Comparison of ENCODE assay signal across 8 mouse cellular contexts in the genomic region with DNA sequence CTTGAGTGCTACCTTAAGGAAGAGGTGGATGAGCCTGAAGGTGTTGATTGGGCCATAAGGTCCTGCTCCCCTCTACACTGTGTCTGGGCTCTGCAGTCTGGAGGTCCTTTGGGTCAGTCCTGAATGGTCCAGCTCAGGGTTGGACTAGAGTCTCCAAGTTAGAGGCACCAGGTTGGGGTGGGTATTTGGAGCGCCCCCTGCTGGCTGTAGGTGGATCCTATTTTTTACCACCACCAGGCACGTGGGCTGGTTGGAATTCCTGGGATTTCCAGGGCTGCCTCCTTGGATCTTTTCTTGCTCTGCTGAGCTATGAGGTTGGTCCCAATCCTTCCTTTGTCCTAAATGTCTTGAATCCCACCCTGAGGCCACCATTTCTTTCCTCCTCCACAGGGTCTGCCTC. TPM values are rescaled to one million over a fixed set of nuclear protein-coding genes. Genes with fewer than 3 reads are reported as not detected.
A peak's percentile ranks its signal among the peaks of the same experiment; 100 is the strongest.
DNase-seq lines count a peak whose midpoint lies in the region; ATAC-seq and TF ChIP-seq lines count a peak whose summit lies in the region.
"Had no signal": no experiment of that assay in that cellular context is flagged by ENCODE, and none has a peak within 500 bp of the region (broad histone marks: within the 10 kb centered on the region; RNA-seq: fewer than 3 reads in every experiment).

No protein-coding gene starts in this region.

- ATAC-seq in liver, embryonic 11.5 days (replicated peaks; ENCODE audit: low FRiP score), result no peak
- ATAC-seq in inflammation-experienced regulatory T-cells, adult 6 months, result no peak

- H3K4me1 ChIP-seq in liver, adult 2 months (ENCODE audit: control insufficient read depth, insufficient read depth, low read length), result no peaks in the 10 kb centered on the region
- no peaks in the 10 kb centered on the region for H3K4me1 ChIP-seq in liver, embryonic 11.5 days (replicated peaks; ENCODE audit: control insufficient read depth, insufficient read depth, low read length)

- TF ChIP-seq CTCF in liver, adult 2 months (IDR thresholded peaks at IDR 0.05; ENCODE audit: low read depth, low read length), result peak; percentile 84

- no peaks in the 10 kb centered on the region for H3K79me2 ChIP-seq in liver, adult 2 months (ENCODE audit: control insufficient read depth, insufficient read depth, low read length)

- no peak overlapping the region for H3K4me2 ChIP-seq in liver, embryonic 11.5 days

- no peak overlapping the region for H3K4me3 ChIP-seq in liver, adult 2 months (ENCODE audit: insufficient read depth, low read depth, low read length)
- H3K4me3 ChIP-seq in liver, embryonic 11.5 days (ENCODE audit: low read depth, low read length), result no peak overlapping the region

- TF ChIP-seq POLR2A in liver, adult 2 months (IDR thresholded peaks at IDR 0.05; ENCODE audit: extremely low read depth, insufficient read depth, low read length), result no peak

- H3K27me3 ChIP-seq in liver, adult 2 months (ENCODE audit: control insufficient read depth, insufficient read depth, low read length), result no peaks in the 10 kb centered on the region
- H3K27me3 ChIP-seq in liver, embryonic 11.5 days (replicated peaks; ENCODE audit: control insufficient read depth, insufficient read depth, low read length), result peaks cover 2% of the 10 kb centered on the region; the same call in 1 of the 2 replicates

- H3K27ac ChIP-seq in liver, adult 2 months (replicated peaks; ENCODE audit: insufficient read depth, low read depth, low read length), result no peak overlapping the region
- H3K27ac ChIP-seq in liver, embryonic 11.5 days (ENCODE audit: low read depth, low read length), result no peak overlapping the region

- 4% methylated on average over 2 of the region's 2 CpGs for WGBS in liver, adult 2 months
- WGBS in liver, embryonic 11.5 days, result 3% methylated on average over 2 of the region's 2 CpGs

- H3K36me3 ChIP-seq in liver, adult 2 months (ENCODE audit: control insufficient read depth, insufficient read depth, low read length), result no peaks in the 10 kb centered on the region
- H3K36me3 ChIP-seq in liver, embryonic 11.5 days (ENCODE audit: control insufficient read depth, insufficient read depth, low read length), result no peaks in the 10 kb centered on the region

- H3K9me3 ChIP-seq in liver, embryonic 11.5 days (ENCODE audit: control insufficient read depth, low read length), result no peaks in the 10 kb centered on the region

- peak; percentile 30 for DNase-seq in liver, adult 2 months (ENCODE audit: extremely low read depth, low read depth, low spot score)
- no peak for DNase-seq in liver, embryonic 11.5 days (ENCODE audit: low spot score)
- DNase-seq in NIH3T3 (ENCODE audit: low read depth), result peak; percentile 64
- peak; percentile 0 for DNase-seq in c-Kit-negative CD71-positive TER-119-positive erythroid progenitor cells, embryonic 14.5 days (ENCODE audit: low read depth, low spot score)
- peak; percentile 47 for DNase-seq in kidney, postnatal 14 days
- peak; percentile 22 for DNase-seq in skeletal muscle tissue, adult 2 months (ENCODE audit: low read depth, low spot score)

- no peak overlapping the region for H3K9ac ChIP-seq in liver, adult 2 months (ENCODE audit: low read depth, low read length)
- no peak overlapping the region for H3K9ac ChIP-seq in liver, embryonic 11.5 days (ENCODE audit: low read depth, low read length)

RNA-seq across cellular contexts. Expression of a gene that starts 8.5 kb away (rescaled TPM):
- total RNA-seq in liver, adult 2 months (2014; rRNA removed), result not detected in 2 replicates
- not detected in 2 replicates for polyA plus RNA-seq in liver, adult 2 months (2012; rRNA removed)
- 0.12 and 0.21 TPM in 2 replicates for polyA plus RNA-seq in liver, embryonic 11.5 days (2014; fragmentation: Nextera tagmentation; extraction: Ambion mirVana)
- not detected for polyA plus RNA-seq in inflammation-experienced regulatory T-cells, adult 6 months (2017; shearing (Covaris generic))
- polyA plus RNA-seq: liver, embryonic 16.5 days had no signal

RNA-seq across cellular contexts. Expression of a gene that starts 29.7 kb away (rescaled TPM):
- total RNA-seq in liver, adult 2 months (2014; rRNA removed), result 17.4 and 18.6 TPM in 2 replicates
- 25.0 and 28.9 TPM in 2 replicates for polyA plus RNA-seq in liver, adult 2 months (2012; rRNA removed)
- polyA plus RNA-seq in liver, embryonic 11.5 days (2014; fragmentation: Nextera tagmentation; extraction: Ambion mirVana), result 15.1 and 17.9 TPM in 2 replicates
- polyA plus RNA-seq in inflammation-experienced regulatory T-cells, adult 6 months (2017; shearing (Covaris generic)), result 10 to 100 TPM; 11.9 to 16.6 (median 14.9) TPM

RNA-seq across cellular contexts. Expression of a gene that starts 37.0 kb away (rescaled TPM):
- 4.5 and 4.8 TPM in 2 replicates for total RNA-seq in liver, adult 2 months (2014; rRNA removed)
- polyA plus RNA-seq in liver, adult 2 months (2012; rRNA removed), result 33.1 and 34.1 TPM in 2 replicates
- 6.6 and 7.2 TPM in 2 replicates for polyA plus RNA-seq in liver, embryonic 11.5 days (2014; fragmentation: Nextera tagmentation; extraction: Ambion mirVana)
- not detected for polyA plus RNA-seq in inflammation-experienced regulatory T-cells, adult 6 months (2017; shearing (Covaris generic))

RNA-seq across cellular contexts. Expression of a gene that starts 49.3 kb away (rescaled TPM):
- 15.4 and 18.6 TPM in 2 replicates for total RNA-seq in liver, adult 2 months (2014; rRNA removed)
- 40.4 and 52.5 TPM in 2 replicates for polyA plus RNA-seq in liver, adult 2 months (2012; rRNA removed)
- polyA plus RNA-seq in liver, embryonic 11.5 days (2014; fragmentation: Nextera tagmentation; extraction: Ambion mirVana), result 2.1 TPM in 2 replicates
- polyA plus RNA-seq in inflammation-experienced regulatory T-cells, adult 6 months (2017; shearing (Covaris generic)), result 1 to 10 TPM; 1.0 to 2.1 (median 1.2) TPM
